Mouse (Mus musculus): ENCODE results near the gene Intu. TPM values are rescaled to one million over a fixed set of nuclear protein-coding genes. Genes with fewer than 3 reads are reported as not detected.

Intu gene
- total RNA-seq, 2 experiments from 2014 or later: 4.8 to 6.3 TPM

Small RNAs within 50 kb of the gene (microRNA-seq; reads per million reads assigned to microRNA genes)
- 0 reads per million in 2 experiments for gene Gm23810

Other genes starting within 250 kb of the Intu start
- gene Slc25a31, start 177.6 kb downstream of the Intu start, total RNA-seq (2021): under 1 TPM in 1 of 2 experiments, not detected in 1; 0.36 TPM
- gene Hspa4l, start 213.2 kb downstream of the Intu start, total RNA-seq (2021): 100 to 1,000 TPM; 107 to 108 TPM